Mouse (Mus musculus) heart, postnatal 0 days (tissue): ENCODE measurements around the gene Abr. TPM values are rescaled to one million over a fixed set of nuclear protein-coding genes. Genes with fewer than 3 reads are reported as not detected.

Experiments used
- ATAC-seq: fragments of 200-750 bp; cut with Nextera tagmentation; 2 replicates; pipeline ENCODE4 v1.8.0; 2017; ENCODE audit warnings: low read depth, moderate number of reproducible peaks, moderate library complexity; ENCODE audit not compliant: insufficient read depth
- DNase-seq: peaks from one replicate; pipeline ENCODE4 v3.0.0-alpha.2; 2016; ENCODE audit warnings: low spot score
- H3K27ac ChIP-seq: fragments of 300-500 bp; sonication (generic); 2 replicates; pipeline ENCODE4 v1.5.1; 2014; ENCODE audit warnings: low read depth, mild to moderate bottlenecking
- H3K27me3 ChIP-seq: fragments of 300-500 bp; sonication (generic); 2 replicates; pipeline ENCODE4 v1.6.1; 2014; ENCODE audit warnings: low read length, mixed read lengths; ENCODE audit not compliant: control insufficient read depth, insufficient read depth
- H3K36me3 ChIP-seq: fragments of 300-500 bp; sonication (generic); replicated peaks from 2 replicates; pipeline ENCODE4 v1.6.1; 2014; ENCODE audit warnings: low read length, mixed read lengths; ENCODE audit not compliant: control insufficient read depth, insufficient read depth
- H3K4me1 ChIP-seq: fragments of 300-500 bp; sonication (generic); 2 replicates; pipeline ENCODE4 v1.6.1; 2014; ENCODE audit warnings: antibody characterized with exemption; ENCODE audit not compliant: control insufficient read depth, insufficient read depth
- H3K4me2 ChIP-seq: fragments of 300-500 bp; sonication (generic); 2 replicates; pipeline ENCODE4 v1.6.1; 2014; ENCODE audit warnings: low read depth, mild to moderate bottlenecking, low read length, moderate library complexity
- H3K4me3 ChIP-seq: fragments of 300-500 bp; sonication (generic); 2 replicates; pipeline ENCODE4 v1.5.1; 2014; ENCODE audit warnings: low read depth, low read length
- H3K9ac ChIP-seq: fragments of 300-500 bp; sonication (generic); replicated peaks from 2 replicates; pipeline ENCODE4 v1.6.1; 2014; ENCODE audit warnings: low read depth, low read length, mixed read lengths
- H3K9me3 ChIP-seq: fragments of 300-500 bp; sonication (generic); replicated peaks from 2 replicates; pipeline ENCODE4 v1.6.1; 2016; ENCODE audit warnings: low read length; ENCODE audit not compliant: control insufficient read depth
- CTCF ChIP-seq: IDR thresholded peaks from 2 replicates; pipeline ENCODE4 v1.5.1; 2016; ENCODE audit warnings: antibody characterized with exemption, control low read depth, low read depth
- EP300 ChIP-seq: IDR thresholded peaks from 2 replicates; pipeline ENCODE4 v1.6.1; 2016; ENCODE audit warnings: antibody characterized with exemption, low read depth
- WGBS: fragments of 180-500 bp; shearing (Covaris S2); extraction: QIAGEN DNeasy Blood & Tissue Kit; methylation state at CpG from one replicate; pipeline ENCODE4 v1.1.7; 2014; 5-methylcytosine and 5-hydroxymethylcytosine counted together
- polyA plus RNA-seq: library from polyadenylated mRNA; unstranded; fragments of >200 nt; fragmentation: Nextera tagmentation; extraction: Ambion mirVana; gene quantifications from 2 replicates; pipeline ENCODE4 v1.2.1, GENCODE M21; 2015
- total RNA-seq: library from RNA; depleted of rRNA; stranded (reverse); fragments of >200 nt; gene quantifications from 2 replicates; pipeline ENCODE4 v1.2.3, GENCODE M21; 2014; ENCODE audit warnings: low replicate concordance

The Abr gene
- total and polyA plus RNA-seq, 2 experiments from 2014 or later, result 14.1 to 48.9 TPM

GRCm38 (mm10) chr11:76482183-76482582, 139.9 kb downstream of the Abr start:
- H3K27ac ChIP-seq, result no peak overlapping the region
- H3K27me3 ChIP-seq, result no peaks in the 10 kb centered on the region
- DNase-seq (no peak), ATAC-seq (no peak)
- no peak overlapping the region for H3K4me3 ChIP-seq
- TF ChIP-seq CTCF, result no peak
- TF ChIP-seq EP300, result no peak
- H3K4me1 ChIP-seq, result peaks cover 19% of the 10 kb centered on the region
- no peak overlapping the region for H3K4me2 ChIP-seq
- 73% methylated on average over 5 of the region's 5 CpGs for WGBS
- H3K36me3 ChIP-seq, result peaks cover 44% of the 10 kb centered on the region
- H3K9me3 ChIP-seq, result no peaks in the 10 kb centered on the region
- H3K9ac ChIP-seq, result no peak overlapping the region

DNA sequence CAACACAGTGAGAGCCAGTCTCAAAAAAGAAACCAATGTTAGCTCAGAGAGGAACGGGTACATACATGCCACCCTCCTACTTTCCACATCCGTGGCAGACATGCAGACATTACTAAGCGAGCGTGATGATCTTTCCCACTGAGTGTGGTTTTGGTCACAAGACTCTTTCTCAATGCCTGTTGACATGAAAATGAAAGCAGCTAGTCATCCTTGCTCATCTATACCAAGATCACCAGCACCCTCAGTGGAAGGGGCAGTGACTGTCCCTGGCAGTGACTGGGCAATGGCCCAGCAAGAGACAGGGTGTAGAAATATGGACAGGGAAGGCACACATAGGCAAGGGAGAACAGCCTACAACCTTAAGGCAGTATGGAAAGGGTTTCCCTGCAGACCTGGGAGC, 142.4 kb downstream of the Abr start:
- DNase-seq, result no peak
- Histone ChIP-seq H3K4me1 (peaks cover 19% of the 10 kb centered on the region), H3K9ac (no peak overlapping the region), H3K27me3 (no peaks in the 10 kb centered on the region), H3K36me3 (peaks cover 43% of the 10 kb centered on the region), H3K4me3 (no peak overlapping the region), H3K9me3 (no peaks in the 10 kb centered on the region), H3K27ac (no peak overlapping the region), H3K4me2 (no peak overlapping the region)
- TF ChIP-seq CTCF, result no peak
- TF ChIP-seq EP300, result no peak
- WGBS, result 79% methylated on average over 4 of the region's 4 CpGs
- no peak for ATAC-seq

DNA sequence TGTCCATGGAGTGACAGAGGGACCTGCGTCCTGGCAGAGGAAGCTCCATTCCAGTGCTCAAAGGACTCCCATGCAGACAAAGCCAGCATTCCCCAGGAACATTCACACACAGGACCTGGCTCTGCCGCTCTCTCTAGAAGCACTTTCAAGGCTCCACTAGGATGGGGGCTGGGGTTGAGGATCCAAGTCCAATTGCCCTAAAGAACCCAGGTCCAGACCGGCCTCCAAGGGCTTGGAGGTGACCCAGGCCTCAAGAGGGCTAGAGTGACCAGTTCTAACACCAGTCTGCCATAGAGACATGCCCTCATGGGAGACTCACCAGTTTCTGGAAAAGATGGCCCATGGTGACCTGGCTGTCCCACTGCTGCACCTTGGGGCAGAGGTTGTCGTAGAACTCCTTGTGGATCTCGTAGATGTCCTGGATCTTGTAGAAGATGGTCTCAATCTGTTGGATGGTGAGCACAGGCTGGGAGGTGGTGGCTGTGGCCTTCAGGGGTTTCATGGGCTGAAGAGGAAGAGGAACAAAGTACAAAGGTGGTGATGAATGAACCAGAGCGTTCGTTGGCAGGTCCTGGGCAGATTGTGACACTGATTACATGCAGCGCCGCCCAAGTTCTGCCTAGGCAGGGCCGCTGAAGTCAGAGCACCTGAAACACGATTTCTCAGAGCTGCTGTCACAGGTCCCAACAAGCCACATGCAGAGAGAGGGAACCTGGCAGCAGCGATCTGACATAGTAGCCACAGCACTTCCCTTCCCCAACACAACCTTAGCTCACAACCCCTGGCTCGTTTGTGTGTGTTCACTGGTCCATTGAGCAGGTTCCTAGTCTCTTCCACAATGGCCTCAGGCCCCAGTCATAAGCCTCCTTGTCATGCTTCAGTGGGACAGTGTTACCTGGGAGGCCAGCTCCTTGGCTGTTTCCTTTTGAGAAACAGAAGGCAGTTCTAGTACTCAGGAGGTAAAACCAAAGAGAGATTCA, 143.1 kb downstream of the Abr start:
- Histone ChIP-seq H3K9ac (no peak overlapping the region), H3K4me2 (no peak overlapping the region), H3K4me3 (no peak overlapping the region), H3K27me3 (no peaks in the 10 kb centered on the region), H3K9me3 (no peaks in the 10 kb centered on the region), H3K27ac (no peak overlapping the region), H3K4me1 (peaks cover 14% of the 10 kb centered on the region), H3K36me3 (peaks cover 43% of the 10 kb centered on the region)
- 87% methylated on average over 13 of the region's 13 CpGs for WGBS
- no peak for ATAC-seq
- no peak for TF ChIP-seq CTCF
- no peak for TF ChIP-seq EP300
- no peak for DNase-seq

DNA sequence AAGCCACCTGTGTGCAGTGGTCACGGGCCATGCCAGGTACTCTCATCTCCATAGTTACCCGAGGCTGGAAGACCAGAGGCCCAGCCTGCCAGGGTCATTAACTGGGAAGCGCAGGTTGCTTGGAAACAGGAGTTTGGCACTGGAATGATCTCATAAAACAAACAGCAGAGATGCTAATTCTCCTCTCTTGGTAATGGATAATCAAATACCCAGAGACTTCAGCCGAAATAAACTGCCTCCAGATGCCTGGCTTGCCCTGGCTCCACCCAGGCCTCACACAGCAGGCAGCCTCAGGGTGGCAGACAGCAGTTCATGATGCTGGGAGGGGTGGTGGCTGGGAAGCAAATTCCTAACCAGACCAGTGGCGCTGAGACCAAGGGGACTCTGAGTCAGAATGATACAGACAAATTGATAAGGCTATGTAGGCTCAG, 145.0 kb downstream of the Abr start:
- H3K9me3 ChIP-seq, result no peaks in the 10 kb centered on the region
- H3K27ac ChIP-seq, result no peak overlapping the region
- DNase-seq (no peak), ATAC-seq (no peak)
- peaks cover 48% of the 10 kb centered on the region for H3K36me3 ChIP-seq
- no peak overlapping the region for H3K4me3 ChIP-seq
- WGBS, result 38% methylated on average over 5 of the region's 5 CpGs
- H3K4me1 ChIP-seq, result no peaks in the 10 kb centered on the region
- no peak overlapping the region for H3K4me2 ChIP-seq
- no peak overlapping the region for H3K9ac ChIP-seq
- H3K27me3 ChIP-seq, result no peaks in the 10 kb centered on the region
- TF ChIP-seq CTCF (no peak), EP300 (no peak)

DNA sequence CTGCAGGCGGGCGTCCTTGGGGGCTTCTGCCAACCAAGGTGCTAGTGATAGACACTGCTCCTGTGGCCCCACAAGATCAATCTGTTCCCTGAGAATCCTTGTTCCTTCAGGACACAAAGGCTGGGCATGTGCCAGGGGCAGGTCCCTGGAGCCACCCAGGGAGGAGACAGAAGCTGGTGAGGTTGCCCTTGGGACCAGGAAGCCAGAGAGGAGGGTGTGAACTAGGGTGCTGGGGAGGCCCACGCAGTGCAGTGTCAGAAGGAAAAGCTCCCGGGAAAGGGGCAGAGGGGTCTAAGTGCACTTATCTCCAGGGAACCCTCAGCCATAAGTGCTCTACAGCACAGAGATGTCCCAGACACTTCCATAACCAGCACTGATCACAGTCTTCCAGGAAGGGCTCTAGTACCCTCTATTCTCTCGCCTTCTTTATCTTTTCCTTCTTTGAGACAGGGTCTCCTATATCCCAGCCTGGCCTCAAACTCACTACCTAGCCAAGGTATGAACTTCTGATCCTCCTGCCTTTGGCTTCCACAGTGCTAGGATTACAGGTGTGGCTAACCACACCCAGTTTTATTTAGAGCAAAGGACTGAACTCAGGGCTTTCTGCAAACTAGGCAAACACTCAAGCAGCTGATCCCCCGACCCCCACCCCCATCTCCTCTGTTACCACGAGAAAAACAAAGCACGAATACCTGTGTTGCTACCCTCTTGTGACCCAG, 145.6 kb downstream of the Abr start:
- H3K27ac ChIP-seq, result no peak overlapping the region
- no peak overlapping the region for H3K4me3 ChIP-seq
- peaks cover 54% of the 10 kb centered on the region for H3K36me3 ChIP-seq
- H3K4me2 ChIP-seq, result no peak overlapping the region
- TF ChIP-seq EP300 (no peak), CTCF (no peak)
- H3K9me3 ChIP-seq, result no peaks in the 10 kb centered on the region
- H3K27me3 ChIP-seq, result no peaks in the 10 kb centered on the region
- WGBS, result 50% methylated on average over 8 of the region's 8 CpGs
- no peak for ATAC-seq
- no peak for DNase-seq
- no peak overlapping the region for H3K9ac ChIP-seq
- no peaks in the 10 kb centered on the region for H3K4me1 ChIP-seq
